Mouse (Mus musculus) heart, postnatal 0 days (tissue): ENCODE data around the gene Ctsf. TPM values are rescaled to one million over a fixed set of nuclear protein-coding genes. Genes with fewer than 3 reads are reported as not detected.

Source experiments
- ATAC-seq: fragments of 200-750 bp; cut with Nextera tagmentation; 2 replicates; pipeline ENCODE4 v1.8.0; 2017; ENCODE audit warnings: low read depth, moderate number of reproducible peaks, moderate library complexity; ENCODE audit not compliant: insufficient read depth
- DNase-seq: peaks from one replicate; pipeline ENCODE4 v3.0.0-alpha.2; 2016; ENCODE audit warnings: low spot score
- H3K27ac ChIP-seq: fragments of 300-500 bp; sonication (generic); 2 replicates; pipeline ENCODE4 v1.5.1; 2014; ENCODE audit warnings: low read depth, mild to moderate bottlenecking
- H3K27me3 ChIP-seq: fragments of 300-500 bp; sonication (generic); 2 replicates; pipeline ENCODE4 v1.6.1; 2014; ENCODE audit warnings: low read length, mixed read lengths; ENCODE audit not compliant: control insufficient read depth, insufficient read depth
- H3K36me3 ChIP-seq: fragments of 300-500 bp; sonication (generic); replicated peaks from 2 replicates; pipeline ENCODE4 v1.6.1; 2014; ENCODE audit warnings: low read length, mixed read lengths; ENCODE audit not compliant: control insufficient read depth, insufficient read depth
- H3K4me1 ChIP-seq: fragments of 300-500 bp; sonication (generic); 2 replicates; pipeline ENCODE4 v1.6.1; 2014; ENCODE audit warnings: antibody characterized with exemption; ENCODE audit not compliant: control insufficient read depth, insufficient read depth
- H3K4me2 ChIP-seq: fragments of 300-500 bp; sonication (generic); 2 replicates; pipeline ENCODE4 v1.6.1; 2014; ENCODE audit warnings: low read depth, mild to moderate bottlenecking, low read length, moderate library complexity
- H3K4me3 ChIP-seq: fragments of 300-500 bp; sonication (generic); 2 replicates; pipeline ENCODE4 v1.5.1; 2014; ENCODE audit warnings: low read depth, low read length
- H3K9ac ChIP-seq: fragments of 300-500 bp; sonication (generic); replicated peaks from 2 replicates; pipeline ENCODE4 v1.6.1; 2014; ENCODE audit warnings: low read depth, low read length, mixed read lengths
- H3K9me3 ChIP-seq: fragments of 300-500 bp; sonication (generic); replicated peaks from 2 replicates; pipeline ENCODE4 v1.6.1; 2016; ENCODE audit warnings: low read length; ENCODE audit not compliant: control insufficient read depth
- CTCF ChIP-seq: IDR thresholded peaks from 2 replicates; pipeline ENCODE4 v1.5.1; 2016; ENCODE audit warnings: antibody characterized with exemption, control low read depth, low read depth
- EP300 ChIP-seq: IDR thresholded peaks from 2 replicates; pipeline ENCODE4 v1.6.1; 2016; ENCODE audit warnings: antibody characterized with exemption, low read depth
- WGBS: fragments of 180-500 bp; shearing (Covaris S2); extraction: QIAGEN DNeasy Blood & Tissue Kit; methylation state at CpG from one replicate; pipeline ENCODE4 v1.1.7; 2014; 5-methylcytosine and 5-hydroxymethylcytosine counted together
- polyA plus RNA-seq: library from polyadenylated mRNA; unstranded; fragments of >200 nt; fragmentation: Nextera tagmentation; extraction: Ambion mirVana; gene quantifications from 2 replicates; pipeline ENCODE4 v1.2.1, GENCODE M21; 2015
- total RNA-seq: library from RNA; depleted of rRNA; stranded (reverse); fragments of >200 nt; gene quantifications from 2 replicates; pipeline ENCODE4 v1.2.3, GENCODE M21; 2014; ENCODE audit warnings: low replicate concordance

Gene Ctsf
- total and polyA plus RNA-seq, 2 experiments from 2014 or later, result 39.7 to 49.5 TPM

GRCm38 (mm10) chr19:4840848-4841247, 14.1 kb upstream of the Ctsf start:
- Histone ChIP-seq H3K36me3 (no peaks in the 10 kb centered on the region), H3K27ac (no peak overlapping the region), H3K27me3 (0 out of 2 replicates have a peak, but pooled peaks cover 18% of the 10 kb centered on the region), H3K4me2 (no peak overlapping the region), H3K4me1 (peaks cover 11% of the 10 kb centered on the region), H3K9ac (no peak overlapping the region), H3K9me3 (no peaks in the 10 kb centered on the region), H3K4me3 (no peak overlapping the region)
- no peak for DNase-seq
- TF ChIP-seq CTCF (no peak), EP300 (no peak)
- ATAC-seq, result no peak
- 78% methylated on average over 9 of the region's 9 CpGs for WGBS

GRCm38 (mm10) chr19:4842611-4843010, 12.3 kb upstream of the Ctsf start:
- Histone ChIP-seq H3K9ac (no peak overlapping the region), H3K36me3 (no peaks in the 10 kb centered on the region), H3K4me3 (no peak overlapping the region), H3K27ac (no peak overlapping the region), H3K9me3 (no peaks in the 10 kb centered on the region), H3K4me1 (peaks cover 11% of the 10 kb centered on the region), H3K27me3 (0 out of 2 replicates have a peak, but pooled peaks cover 18% of the 10 kb centered on the region), H3K4me2 (no peak overlapping the region)
- ATAC-seq (no peak), DNase-seq (no peak)
- no peak for TF ChIP-seq CTCF
- TF ChIP-seq EP300, result no peak
- WGBS, result 55% methylated on average over 2 of the region's 2 CpGs

GRCm38 (mm10) chr19:4845846-4846245, 9.1 kb upstream of the Ctsf start:
- no peak for TF ChIP-seq CTCF
- no peak for TF ChIP-seq EP300
- H3K4me3 ChIP-seq, result no peak overlapping the region
- 0 out of 2 replicates have a peak, but pooled peaks cover 9% of the 10 kb centered on the region for H3K27me3 ChIP-seq
- H3K9me3 ChIP-seq, result no peaks in the 10 kb centered on the region
- H3K4me2 ChIP-seq, result no peak overlapping the region
- H3K27ac ChIP-seq, result no peak overlapping the region
- DNase-seq, result no peak
- ATAC-seq, result no peak
- H3K4me1 ChIP-seq, result no peaks in the 10 kb centered on the region
- WGBS, result 50% methylated on average over 2 of the region's 2 CpGs
- no peak overlapping the region for H3K9ac ChIP-seq
- H3K36me3 ChIP-seq, result no peaks in the 10 kb centered on the region

- Histone ChIP-seq H3K4me3 (no peak overlapping the region), H3K4me1 (no peaks in the 10 kb centered on the region), H3K4me2 (no peak overlapping the region), H3K27ac (no peak overlapping the region), H3K36me3 (no peaks in the 10 kb centered on the region), H3K27me3 (0 out of 2 replicates have a peak, but pooled peaks cover 4% of the 10 kb centered on the region), H3K9ac (no peak overlapping the region), H3K9me3 (no peaks in the 10 kb centered on the region)
- no peak for TF ChIP-seq EP300
- TF ChIP-seq CTCF, result peak; percentile 67
- no peak for ATAC-seq
- 22% methylated on average over 7 of the region's 7 CpGs for WGBS
- peak; percentile 51 for DNase-seq
These were observed 7.4 kb upstream of the Ctsf start for GRCm38 (mm10) chr19:4847490-4847889.

GRCm38 (mm10) chr19:4849800-4850199, 5.1 kb upstream of the Ctsf start:
- H3K4me2 ChIP-seq, result no peak overlapping the region

GRCm38 (mm10) chr19:4850281-4850680, 4.6 kb upstream of the Ctsf start:
- Histone ChIP-seq H3K27ac (no peak overlapping the region), H3K36me3 (no peaks in the 10 kb centered on the region), H3K9ac (no peak overlapping the region), H3K9me3 (no peaks in the 10 kb centered on the region), H3K4me3 (no peak overlapping the region), H3K27me3 (no peaks in the 10 kb centered on the region), H3K4me1 (0 out of 2 replicates have a peak, but pooled peaks cover under 1% of the 10 kb centered on the region), H3K4me2 (no peak overlapping the region)
- TF ChIP-seq EP300 (no peak), CTCF (no peak)
- DNase-seq (no peak), ATAC-seq (no peak)
- WGBS, result 27% methylated on average over 5 of the region's 5 CpGs

More at GRCm38 (mm10) chr19:4849800-4850199, 5.1 kb upstream of the Ctsf start:
- Histone ChIP-seq H3K9ac (no peak overlapping the region), H3K9me3 (no peaks in the 10 kb centered on the region), H3K36me3 (no peaks in the 10 kb centered on the region), H3K27me3 (no peaks in the 10 kb centered on the region), H3K4me1 (no peaks in the 10 kb centered on the region), H3K27ac (no peak overlapping the region), H3K4me3 (no peak overlapping the region)
- no peak for ATAC-seq
- DNase-seq, result no peak
- 54% methylated on average over 4 of the region's 4 CpGs for WGBS
- TF ChIP-seq EP300 (no peak), CTCF (no peak)
